In the genomic region with DNA sequence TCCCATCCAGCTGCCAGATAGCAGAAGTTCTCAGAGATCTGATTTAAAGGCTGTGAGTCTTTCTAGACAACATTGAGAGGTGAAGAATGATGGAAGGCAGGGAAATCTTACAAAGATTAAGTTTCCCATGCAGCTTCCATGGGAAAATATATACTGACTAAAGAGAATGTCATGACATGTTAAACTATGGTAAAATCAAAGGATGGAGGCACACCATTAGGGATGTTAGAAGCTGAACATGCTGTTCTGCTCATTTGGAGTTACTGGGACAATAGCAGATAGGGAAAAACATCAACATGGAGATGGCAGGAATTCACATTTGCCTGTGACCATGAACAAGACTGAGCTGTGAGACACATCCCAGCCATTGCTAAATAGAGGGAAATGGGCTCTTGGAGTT, we compare ENCODE assay signal across 26 mouse cellular contexts.
"Had no signal": no experiment of that assay in that cellular context is flagged by ENCODE, and none has a peak within 500 bp of the region (broad histone marks: within the 10 kb centered on the region; RNA-seq: fewer than 3 reads in every experiment).

No protein-coding gene starts in this region.

- H3K4me3 ChIP-seq: gastrocnemius, adult 2 months; heart, embryonic 10.5 days; heart, embryonic 12.5 days; hindbrain, embryonic 10.5 days; hindbrain, embryonic 12.5 days; intestine, embryonic 15.5 days; kidney, embryonic 15.5 days; limb, embryonic 13.5 days; limb, embryonic 15.5 days had no signal

- H3K4me1 ChIP-seq: heart, embryonic 10.5 days; heart, embryonic 12.5 days; hindbrain, embryonic 10.5 days; hindbrain, embryonic 12.5 days; intestine, embryonic 15.5 days; kidney, embryonic 15.5 days; limb, embryonic 15.5 days had no signal

- H3K27ac ChIP-seq: gastrocnemius, adult 2 months; heart, embryonic 10.5 days; hindbrain, embryonic 10.5 days; hindbrain, embryonic 12.5 days; hindbrain, embryonic 14.5 days; intestine, embryonic 15.5 days; kidney, embryonic 15.5 days; kidney, postnatal 0 days; limb, embryonic 13.5 days; limb, embryonic 15.5 days had no signal

- H3K4me2 ChIP-seq: heart, embryonic 12.5 days; hindbrain, embryonic 12.5 days; hindbrain, embryonic 14.5 days; intestine, embryonic 15.5 days; kidney, embryonic 15.5 days; limb, embryonic 13.5 days; limb, embryonic 15.5 days had no signal

- H3K9ac ChIP-seq: heart, embryonic 12.5 days; hindbrain, embryonic 12.5 days; hindbrain, embryonic 14.5 days; intestine, embryonic 15.5 days; kidney, embryonic 15.5 days; limb, embryonic 13.5 days; limb, embryonic 15.5 days had no signal

- DNase-seq: gastrocnemius, adult 2 months; gastrocnemius, postnatal 10 days; gastrocnemius, postnatal 25 days; heart, adult 18-20 months; heart, postnatal 10 days; heart, postnatal 4 days; kidney, adult 2 months; kidney, adult 9 months; kidney, postnatal 14 days; kidney, postnatal 36 days; layer of hippocampus, adult 9-11 months; layer of hippocampus, postnatal 36 days; left cerebral cortex, postnatal 4 days had no signal

- H3K27me3 ChIP-seq: heart, embryonic 12.5 days; hindbrain, embryonic 12.5 days; intestine, embryonic 15.5 days; kidney, embryonic 15.5 days; limb, embryonic 15.5 days had no signal

- ATAC-seq: hindbrain, embryonic 16.5 days; inflammation-experienced regulatory T-cells, adult 6 months; intestine, embryonic 15.5 days; intestine, postnatal 0 days had no signal

- H3K36me3 ChIP-seq: heart, embryonic 10.5 days; heart, embryonic 12.5 days; hindbrain, embryonic 10.5 days; hindbrain, embryonic 12.5 days; intestine, embryonic 15.5 days; kidney, embryonic 15.5 days; limb, embryonic 13.5 days; limb, embryonic 15.5 days had no signal

- H3K9me3 ChIP-seq: heart, embryonic 10.5 days; heart, embryonic 12.5 days; hindbrain, embryonic 10.5 days; hindbrain, embryonic 12.5 days; intestine, embryonic 15.5 days; kidney, embryonic 15.5 days; limb, embryonic 13.5 days; limb, embryonic 15.5 days had no signal
